Mouse (Mus musculus): Measurements from ENCODE around the gene Ephx1. TPM values are rescaled to one million over a fixed set of nuclear protein-coding genes. Genes with fewer than 3 reads are reported as not detected.
A peak's percentile ranks its signal among the peaks of the same experiment; 100 is the strongest.

Gene Ephx1
- polyA plus RNA-seq, 1 experiment from 2014 or later: 30.0 TPM

DNA sequence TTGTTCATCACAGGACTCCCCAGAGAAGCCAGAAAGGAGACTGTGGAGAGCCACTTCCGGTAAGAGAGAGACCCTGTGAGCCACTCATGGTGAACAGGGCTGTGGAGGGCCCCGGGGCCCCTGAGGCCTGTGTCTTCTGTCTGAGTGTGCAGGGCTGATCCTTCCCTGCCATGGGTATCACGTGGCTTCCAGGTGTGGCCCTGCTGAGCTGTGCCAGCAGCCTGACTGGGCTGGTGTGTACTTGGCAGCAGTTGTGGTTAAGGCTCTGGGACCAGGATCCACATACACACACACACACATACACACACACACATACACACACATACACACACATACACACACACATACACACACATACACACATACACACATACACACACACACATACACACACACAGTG lies 62.7 kb downstream of the Ephx1 start:
- 70% methylated on average over 3 of the region's 3 CpGs for WGBS
- Histone ChIP-seq H3K9ac (ENCODE audit: low read length) (no peak overlapping the region), H3K36me3 (ENCODE audit: control insufficient read depth, insufficient read depth, low read length) (peaks cover 41% of the 10 kb centered on the region), H3K9me3 (ENCODE audit: control insufficient read depth, low read length) (no peaks in the 10 kb centered on the region), H3K27ac (replicated peaks) (no peak overlapping the region), H3K4me2 (replicated peaks; ENCODE audit: low read depth) (no peak overlapping the region), H3K27me3 (ENCODE audit: control insufficient read depth, insufficient read depth, low read length) (no peaks in the 10 kb centered on the region), H3K4me3 (ENCODE audit: low read depth, low read length) (no peak overlapping the region), H3K4me1 (replicated peaks; ENCODE audit: control insufficient read depth, insufficient read depth) (no peaks in the 10 kb centered on the region)
- peak; percentile 78 for ATAC-seq (ENCODE audit: low FRiP score, low TSS enrichment)
- TF ChIP-seq CTCF (IDR thresholded peaks at IDR 0.05; ENCODE audit: low read depth) (no peak), EP300 (optimal IDR thresholded peaks at IDR 0.05) (no peak)
- peak; percentile 73 for DNase-seq (ENCODE audit: low spot score)

DNA sequence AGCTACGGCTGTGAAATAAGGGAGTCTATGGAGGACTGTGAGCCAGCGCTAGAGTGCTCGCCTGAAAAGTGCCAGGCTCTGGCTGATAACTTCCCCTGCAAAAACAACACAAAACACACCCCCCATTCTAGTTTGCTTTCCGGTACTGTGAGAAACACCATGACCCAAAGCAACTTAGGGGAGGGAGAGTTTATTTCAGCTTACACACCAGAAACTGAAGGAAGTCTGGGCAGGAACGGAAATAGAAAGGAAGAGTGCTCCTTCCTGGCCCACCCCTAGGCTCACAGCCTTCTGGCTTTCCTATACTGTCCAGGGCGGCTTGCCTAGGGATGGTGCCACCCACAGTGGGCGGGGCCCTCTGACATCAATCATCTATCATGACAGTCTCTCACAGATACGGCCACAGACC lies 63.7 kb downstream of the Ephx1 start:
- WGBS: 65% methylated on average over 8 of the region's 8 CpGs
- ATAC-seq (ENCODE audit: low FRiP score, low TSS enrichment) (peak; percentile 39), DNase-seq (ENCODE audit: low spot score) (no peak)
- no peak overlapping the region for H3K9ac ChIP-seq (ENCODE audit: low read length)
- H3K9me3 ChIP-seq (ENCODE audit: control insufficient read depth, low read length): no peaks in the 10 kb centered on the region
- no peak overlapping the region for H3K4me3 ChIP-seq (ENCODE audit: low read depth, low read length)
- TF ChIP-seq CTCF (IDR thresholded peaks at IDR 0.05; ENCODE audit: low read depth) (no peak), EP300 (optimal IDR thresholded peaks at IDR 0.05) (no peak)
- H3K4me2 ChIP-seq (replicated peaks; ENCODE audit: low read depth): no peak overlapping the region
- H3K4me1 ChIP-seq (replicated peaks; ENCODE audit: control insufficient read depth, insufficient read depth): no peaks in the 10 kb centered on the region
- peaks cover 38% of the 10 kb centered on the region for H3K36me3 ChIP-seq (ENCODE audit: control insufficient read depth, insufficient read depth, low read length)
- H3K27ac ChIP-seq (replicated peaks): no peak overlapping the region
- no peaks in the 10 kb centered on the region for H3K27me3 ChIP-seq (ENCODE audit: control insufficient read depth, insufficient read depth, low read length)

DNA sequence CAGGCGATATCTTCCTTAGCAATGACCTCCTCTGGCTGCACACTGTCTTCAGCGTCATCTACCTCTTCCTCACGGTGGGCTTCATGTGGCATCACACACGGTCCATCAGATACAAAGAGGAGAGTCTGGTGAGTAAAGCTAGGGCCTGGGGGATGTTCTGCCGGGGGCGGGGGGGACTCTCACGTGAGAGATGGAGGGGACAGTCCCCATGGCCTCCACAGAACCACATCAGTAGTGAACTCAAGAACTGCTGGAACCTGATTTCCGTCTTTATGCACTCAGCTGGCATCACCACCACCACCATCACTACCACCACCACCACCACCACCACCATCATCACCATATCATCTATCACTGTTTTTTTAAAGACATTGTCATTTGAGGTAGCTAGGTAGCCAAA lies 64.3 kb downstream of the Ephx1 start:
- no peak for ATAC-seq (ENCODE audit: low FRiP score, low TSS enrichment)
- no peaks in the 10 kb centered on the region for H3K9me3 ChIP-seq (ENCODE audit: control insufficient read depth, low read length)
- no peak overlapping the region for H3K27ac ChIP-seq (replicated peaks)
- no peaks in the 10 kb centered on the region for H3K27me3 ChIP-seq (ENCODE audit: control insufficient read depth, insufficient read depth, low read length)
- WGBS: 94% methylated on average over 8 of the region's 8 CpGs
- no peak overlapping the region for H3K9ac ChIP-seq (ENCODE audit: low read length)
- TF ChIP-seq EP300 (optimal IDR thresholded peaks at IDR 0.05) (no peak), CTCF (IDR thresholded peaks at IDR 0.05; ENCODE audit: low read depth) (no peak)
- DNase-seq (ENCODE audit: low spot score): no peak
- no peak overlapping the region for H3K4me3 ChIP-seq (ENCODE audit: low read depth, low read length)
- H3K4me2 ChIP-seq (replicated peaks; ENCODE audit: low read depth): no peak overlapping the region
- H3K36me3 ChIP-seq (ENCODE audit: control insufficient read depth, insufficient read depth, low read length): peaks cover 38% of the 10 kb centered on the region
- no peaks in the 10 kb centered on the region for H3K4me1 ChIP-seq (replicated peaks; ENCODE audit: control insufficient read depth, insufficient read depth)

DNA sequence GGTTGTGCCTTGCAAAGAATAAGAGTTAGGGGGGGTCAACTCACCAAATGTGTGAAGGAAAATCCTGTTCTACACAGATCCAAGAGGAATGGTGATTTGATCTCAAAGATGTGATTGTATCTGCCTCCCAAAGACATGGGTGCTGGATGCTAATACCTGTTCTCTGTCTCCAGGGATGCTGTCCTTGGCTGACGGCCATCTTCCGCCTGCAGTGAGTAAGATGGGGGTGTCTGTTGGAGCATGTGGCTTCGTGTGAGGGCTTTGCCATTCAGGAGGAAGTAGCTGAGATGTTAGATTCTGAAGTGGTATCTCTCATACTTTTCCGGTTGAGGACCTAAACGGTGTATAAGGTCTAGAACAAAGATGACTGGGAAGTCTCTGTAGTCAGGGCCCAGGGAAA lies 67.9 kb downstream of the Ephx1 start:
- H3K27me3 ChIP-seq (ENCODE audit: control insufficient read depth, insufficient read depth, low read length): no peaks in the 10 kb centered on the region
- ATAC-seq (ENCODE audit: low FRiP score, low TSS enrichment) (0 out of 2 replicates have a peak, but pooled peaks have one; percentile 13), DNase-seq (ENCODE audit: low spot score) (no peak)
- no peak overlapping the region for H3K4me2 ChIP-seq (replicated peaks; ENCODE audit: low read depth)
- no peak for TF ChIP-seq CTCF (IDR thresholded peaks at IDR 0.05; ENCODE audit: low read depth)
- TF ChIP-seq EP300 (optimal IDR thresholded peaks at IDR 0.05): no peak
- peak overlapping the region; percentile 76 for H3K27ac ChIP-seq (replicated peaks)
- no peak overlapping the region for H3K4me3 ChIP-seq (ENCODE audit: low read depth, low read length)
- no peak overlapping the region for H3K9ac ChIP-seq (ENCODE audit: low read length)
- H3K9me3 ChIP-seq (ENCODE audit: control insufficient read depth, low read length): no peaks in the 10 kb centered on the region
- H3K4me1 ChIP-seq (replicated peaks; ENCODE audit: control insufficient read depth, insufficient read depth): no peaks in the 10 kb centered on the region
- WGBS: 50% methylated on average over 5 of the region's 5 CpGs
- peaks cover 44% of the 10 kb centered on the region for H3K36me3 ChIP-seq (ENCODE audit: control insufficient read depth, insufficient read depth, low read length)

DNA sequence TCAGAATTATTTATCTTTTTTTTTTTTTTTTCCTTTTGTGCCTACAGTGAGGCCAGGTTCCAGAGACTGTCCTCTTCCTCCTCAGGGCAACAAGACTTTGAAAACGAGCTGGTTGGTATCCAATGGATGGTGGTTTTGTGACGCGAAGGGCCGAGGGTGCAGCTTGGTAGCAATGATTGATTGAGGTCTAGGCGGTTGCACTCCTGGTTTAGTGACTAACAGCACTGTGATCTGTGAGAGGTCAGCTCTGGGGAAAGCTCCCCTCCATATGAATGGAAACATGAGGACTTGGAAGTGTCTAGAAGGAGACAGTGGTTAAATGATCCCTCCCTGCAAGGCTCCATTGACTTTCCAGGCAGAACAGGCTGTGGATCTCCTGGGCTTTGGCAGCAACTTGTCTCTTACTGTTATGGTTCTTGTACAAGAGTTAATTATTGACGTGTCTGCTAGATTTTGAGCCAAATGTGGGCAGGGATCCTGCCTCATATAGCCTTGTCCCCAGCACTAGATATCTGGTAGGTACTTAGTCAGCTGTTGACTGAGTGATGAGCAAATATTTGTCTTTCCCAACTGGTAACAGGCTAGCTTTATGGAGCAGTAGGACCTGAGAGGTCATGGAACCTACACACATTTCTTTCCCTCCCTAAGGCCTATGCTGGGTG lies 68.5 kb downstream of the Ephx1 start:
- DNase-seq (ENCODE audit: low spot score): peak; percentile 66

DNA sequence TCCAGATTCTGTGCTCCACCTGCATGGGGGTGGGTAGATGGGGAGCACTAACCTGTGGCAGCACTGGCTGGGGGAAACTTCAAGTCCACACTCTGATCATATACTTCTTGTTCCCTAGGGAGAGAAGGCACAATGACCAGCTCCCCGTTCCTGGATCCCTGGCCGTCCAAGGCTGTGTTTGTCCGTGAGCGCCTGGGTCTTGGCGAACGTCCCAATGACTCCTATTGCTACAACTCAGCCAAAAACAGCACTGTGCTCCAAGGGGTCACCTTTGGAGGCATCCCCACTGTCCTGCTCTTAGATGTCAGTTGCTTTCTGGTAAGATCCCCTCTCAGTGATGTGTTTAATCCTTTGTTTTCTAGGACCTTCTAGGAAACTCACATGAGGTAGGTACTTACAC lies 74.3 kb downstream of the Ephx1 start:
- Histone ChIP-seq H3K9me3 (ENCODE audit: control insufficient read depth, low read length) (no peaks in the 10 kb centered on the region), H3K27ac (replicated peaks) (peak overlapping the region; percentile 99), H3K27me3 (ENCODE audit: control insufficient read depth, insufficient read depth, low read length) (no peaks in the 10 kb centered on the region), H3K4me1 (replicated peaks; ENCODE audit: control insufficient read depth, insufficient read depth) (peaks cover 25% of the 10 kb centered on the region), H3K9ac (ENCODE audit: low read length) (no peak overlapping the region), H3K36me3 (ENCODE audit: control insufficient read depth, insufficient read depth, low read length) (peaks cover 16% of the 10 kb centered on the region; the same call in 1 of the 2 replicates), H3K4me3 (ENCODE audit: low read depth, low read length) (no peak overlapping the region), H3K4me2 (replicated peaks; ENCODE audit: low read depth) (peak overlapping the region; percentile 45)
- DNase-seq (ENCODE audit: low spot score) (no peak), ATAC-seq (ENCODE audit: low FRiP score, low TSS enrichment) (no peak)
- TF ChIP-seq CTCF (IDR thresholded peaks at IDR 0.05; ENCODE audit: low read depth) (no peak), EP300 (optimal IDR thresholded peaks at IDR 0.05) (no peak)
- 48% methylated on average over 6 of the region's 6 CpGs for WGBS

More for the DNA sequence above, 68.5 kb downstream of the Ephx1 start:
- H3K27me3 ChIP-seq (ENCODE audit: control insufficient read depth, insufficient read depth, low read length): no peaks in the 10 kb centered on the region
- H3K4me1 ChIP-seq (replicated peaks; ENCODE audit: control insufficient read depth, insufficient read depth): no peaks in the 10 kb centered on the region
- H3K4me3 ChIP-seq (ENCODE audit: low read depth, low read length): no peak overlapping the region
- 39% methylated on average over 6 of the region's 6 CpGs for WGBS
- H3K9me3 ChIP-seq (ENCODE audit: control insufficient read depth, low read length): no peaks in the 10 kb centered on the region
- H3K9ac ChIP-seq (ENCODE audit: low read length): no peak overlapping the region
- TF ChIP-seq CTCF (IDR thresholded peaks at IDR 0.05; ENCODE audit: low read depth) (no peak), EP300 (optimal IDR thresholded peaks at IDR 0.05) (no peak)
- peak overlapping the region; percentile 76; the same call in 1 of the 2 replicates for H3K27ac ChIP-seq (replicated peaks)
- ATAC-seq (ENCODE audit: low FRiP score, low TSS enrichment): peak; percentile 93
- no peak overlapping the region for H3K4me2 ChIP-seq (replicated peaks; ENCODE audit: low read depth)
- peaks cover 43% of the 10 kb centered on the region for H3K36me3 ChIP-seq (ENCODE audit: control insufficient read depth, insufficient read depth, low read length)
